Mouse (Mus musculus) MEL (cell line): Measurements from ENCODE around the gene Ccdc142.

Source experiments
- BHLHE40 ChIP-seq: IDR thresholded peaks from 2 replicates; pipeline ENCODE4 v1.6.1; 2012; ENCODE audit warnings: low read depth, mild to moderate bottlenecking, inconsistent platforms, low read length, improper control_type of control experiment, borderline replicate concordance
- CTCF ChIP-seq, 3 experiments: IDR thresholded peaks in 2 of 3; conservative IDR thresholded peaks in 1 of 3; 2 replicates each; pipeline ENCODE4 v1.5.1; 2011 to 2012; ENCODE audit warnings: low read length in 3 of 3, low read depth in 2 of 3, mild to moderate bottlenecking in 2 of 3, improper control_type of control experiment in 1 of 3, inconsistent platforms in 1 of 3, mixed read lengths in 1 of 3, moderate library complexity in 1 of 3; ENCODE audit not compliant: control insufficient read depth in 1 of 3, insufficient read depth in 1 of 3, poor library complexity in 1 of 3, severe bottlenecking in 1 of 3
- EP300 ChIP-seq, 2 experiments: IDR thresholded peaks; 2 replicates each; pipeline ENCODE4 v1.6.1; 2011; ENCODE audit warnings: improper control_type of control experiment in 2 of 2, low read length in 2 of 2, low read depth in 1 of 2, mild to moderate bottlenecking in 1 of 2
- GATA1 ChIP-seq: IDR thresholded peaks from 2 replicates; pipeline ENCODE4 v1.6.1; 2011; ENCODE audit warnings: low read depth, low read length, improper control_type of control experiment
- NELFE ChIP-seq: IDR thresholded peaks from 2 replicates; pipeline ENCODE4 v1.6.1; 2011; ENCODE audit warnings: low read depth, low read length, improper control_type of control experiment
- RCOR1 ChIP-seq: IDR thresholded peaks from 2 replicates; pipeline ENCODE4 v1.6.1; 2012; ENCODE audit warnings: low read depth, mild to moderate bottlenecking, inconsistent platforms, low read length, improper control_type of control experiment
- SMC3 ChIP-seq: IDR thresholded peaks from 2 replicates; pipeline ENCODE4 v1.6.1; 2011; ENCODE audit warnings: low read depth, low read length, improper control_type of control experiment
- TCF12 ChIP-seq: IDR thresholded peaks from 2 replicates; pipeline ENCODE4 v1.6.1; 2014; ENCODE audit warnings: low read depth, mild to moderate bottlenecking, inconsistent platforms, low read length, improper control_type of control experiment, moderate library complexity
- USF1 ChIP-seq: IDR thresholded peaks from 2 replicates; pipeline ENCODE4 v1.6.1; 2014; ENCODE audit warnings: low read depth, mild to moderate bottlenecking, inconsistent platforms, low read length, improper control_type of control experiment, moderate library complexity

DNA sequence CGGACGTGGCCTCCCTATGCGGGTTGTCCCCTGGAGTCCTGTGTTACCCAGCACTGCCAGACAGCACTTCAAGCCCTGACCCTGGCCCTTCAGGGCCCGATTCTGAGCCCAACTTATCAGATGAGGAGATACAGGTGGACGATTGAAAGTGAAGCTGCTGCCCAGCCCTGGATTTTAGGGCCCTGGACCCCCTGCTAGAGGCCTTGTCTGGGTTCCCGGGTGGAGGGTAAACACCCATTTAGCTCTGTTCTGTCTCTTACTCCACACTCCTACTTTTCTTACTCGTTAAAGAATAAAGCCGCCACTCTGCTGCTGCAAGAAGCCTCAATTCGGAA lies 13.5 kb upstream of the Ccdc142 start:
- no peak for TF ChIP-seq NELFE
- TF ChIP-seq SMC3 = no peak
- no peak for TF ChIP-seq CTCF (IDR thresholded peaks at IDR 0.05 in 2 of 3, conservative IDR thresholded peaks at IDR 0.05 in 1 of 3; ENCODE audit: control insufficient read depth in 1 of 3, insufficient read depth in 1 of 3, low read depth in 2 of 3, low read length in 3 of 3, poor library complexity in 1 of 3, severe bottlenecking in 1 of 3)
- no peak for TF ChIP-seq USF1
- TF ChIP-seq RCOR1 = no peak
- no peak for TF ChIP-seq BHLHE40
- no peak for TF ChIP-seq TCF12
- TF ChIP-seq EP300 (IDR thresholded peaks at IDR 0.05; ENCODE audit: low read depth in 1 of 2, low read length in 2 of 2) = no peak
- TF ChIP-seq GATA1 = no peak
